In the genomic region with DNA sequence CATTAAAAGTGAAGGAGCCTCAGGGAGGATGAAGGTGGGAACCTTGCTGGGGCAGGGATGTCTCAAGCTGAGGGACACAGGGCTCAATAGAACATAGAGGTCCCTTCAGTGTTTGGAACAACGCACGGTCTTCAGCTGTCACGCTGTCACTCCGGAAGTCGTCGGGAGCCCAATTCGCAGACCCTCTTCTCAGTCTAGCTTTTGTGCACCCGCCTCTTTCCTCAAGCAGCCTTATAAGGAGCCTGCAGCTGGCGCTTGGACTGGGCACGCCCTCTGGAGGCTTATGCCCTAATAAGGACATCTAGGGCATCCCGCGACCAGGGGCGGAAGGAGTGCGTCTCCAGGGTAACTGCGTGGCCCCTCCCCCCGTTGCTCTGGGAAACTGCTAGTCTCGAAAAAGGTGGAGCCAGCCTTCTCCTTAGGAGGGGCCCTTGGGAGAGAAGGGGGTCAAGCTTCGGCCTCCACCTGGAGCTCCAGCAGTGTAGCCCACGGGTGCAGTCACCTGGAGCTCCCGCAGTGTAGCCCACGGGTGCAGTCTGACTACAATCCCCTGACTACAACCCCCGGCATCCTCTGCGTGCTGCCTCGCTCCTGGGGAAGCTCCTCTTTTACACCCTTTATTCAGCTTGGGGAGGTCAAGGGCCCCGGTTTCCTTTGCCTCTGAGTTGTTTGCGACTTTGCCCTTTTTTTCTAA, we compare ENCODE assay signal across 8 mouse cellular contexts. TPM values are rescaled to one million over a fixed set of nuclear protein-coding genes. Genes with fewer than 3 reads are reported as not detected.
DNase-seq lines count a peak whose midpoint lies in the region; ATAC-seq lines count a peak whose summit lies in the region.

No protein-coding gene starts in this region.

- no peaks in the 10 kb centered on the region for H3K9me3 ChIP-seq in heart, embryonic 14.5 days (ENCODE audit: control insufficient read depth, low read length)
- H3K9me3 ChIP-seq in liver, embryonic 13.5 days (replicated peaks): no peaks in the 10 kb centered on the region
- H3K9me3 ChIP-seq in stomach, embryonic 16.5 days (replicated peaks; ENCODE audit: control insufficient read depth, low read length): no peaks in the 10 kb centered on the region

- H3K4me2 ChIP-seq in heart, embryonic 14.5 days (ENCODE audit: low read length): peak overlapping the region; percentile 92
- peak overlapping the region; percentile 86 for H3K4me2 ChIP-seq in liver, embryonic 13.5 days
- H3K4me2 ChIP-seq in stomach, embryonic 16.5 days (ENCODE audit: low read depth, low read length): peak overlapping the region; percentile 93

- H3K9ac ChIP-seq in heart, embryonic 14.5 days (ENCODE audit: low read length): peak overlapping the region; percentile 74
- H3K9ac ChIP-seq in liver, embryonic 13.5 days: peak overlapping the region; percentile 76
- peak overlapping the region; percentile 75 for H3K9ac ChIP-seq in stomach, embryonic 16.5 days (ENCODE audit: low read length)

- no peaks in the 10 kb centered on the region for H3K27me3 ChIP-seq in heart, embryonic 14.5 days (ENCODE audit: control insufficient read depth, insufficient read depth, low read length)
- H3K27me3 ChIP-seq in liver, embryonic 13.5 days: no peaks in the 10 kb centered on the region
- H3K27me3 ChIP-seq in stomach, embryonic 16.5 days (ENCODE audit: control insufficient read depth, insufficient read depth, low read length): no peaks in the 10 kb centered on the region

- under 1% methylated on average over 26 of the region's 26 CpGs for WGBS in heart, embryonic 14.5 days
- under 1% methylated on average over 26 of the region's 26 CpGs for WGBS in liver, embryonic 13.5 days (ENCODE audit: insufficient replicate concordance)
- under 1% methylated on average over 26 of the region's 26 CpGs for WGBS in stomach, embryonic 16.5 days

- DNase-seq in CD4-positive, CD25-positive, alpha-beta regulatory T cell, adult 2 months (ENCODE audit: low read depth, low spot score): peak; percentile 97
- DNase-seq in brain, embryonic 18.5 days (ENCODE audit: low read depth, low spot score): peak; percentile 91
- peak; percentile 81 for DNase-seq in fibroblast of lung, adult 2 months (ENCODE audit: low read depth)
- DNase-seq in kidney, postnatal 14 days: peak; percentile 99
- peak; percentile 97 for DNase-seq in liver, embryonic 13.5 days
- DNase-seq in neural tube, embryonic 10.5 days (ENCODE audit: extremely low spot score, low spot score): peak; percentile 96

- H3K27ac ChIP-seq in heart, embryonic 14.5 days (replicated peaks in 1 of 2; ENCODE audit: control insufficient read depth in 1 of 2, insufficient read depth in 1 of 2, low read depth in 2 of 2, low read length in 2 of 2): peak overlapping the region; percentile 99 to 100
- peak overlapping the region; percentile 100 for H3K27ac ChIP-seq in liver, embryonic 13.5 days
- H3K27ac ChIP-seq in stomach, embryonic 16.5 days (ENCODE audit: low read length): peak overlapping the region; percentile 100

- peak; percentile 79 for ATAC-seq in heart, embryonic 14.5 days (ENCODE audit: insufficient number of reproducible peaks, insufficient read depth, low FRiP score, low read depth)
- peak; percentile 80 for ATAC-seq in liver, embryonic 13.5 days (ENCODE audit: low read depth)
- ATAC-seq in stomach, embryonic 16.5 days (ENCODE audit: insufficient read depth, low FRiP score): peak; percentile 84

- peaks cover 51% of the 10 kb centered on the region for H3K36me3 ChIP-seq in heart, embryonic 14.5 days (ENCODE audit: control insufficient read depth, insufficient read depth, low read length)
- H3K36me3 ChIP-seq in liver, embryonic 13.5 days: peaks cover 48% of the 10 kb centered on the region
- peaks cover 15% of the 10 kb centered on the region; the same call in 1 of the 2 replicates for H3K36me3 ChIP-seq in stomach, embryonic 16.5 days (ENCODE audit: control insufficient read depth, insufficient read depth, low read length)

- peak overlapping the region; percentile 51 to 58 for H3K4me3 ChIP-seq in heart, embryonic 14.5 days (ENCODE audit: control insufficient read depth in 1 of 2, insufficient read depth in 1 of 2, low read depth in 1 of 2, low read length in 2 of 2)
- peak overlapping the region; percentile 99 for H3K4me3 ChIP-seq in liver, embryonic 13.5 days (replicated peaks)
- H3K4me3 ChIP-seq in stomach, embryonic 16.5 days (replicated peaks; ENCODE audit: low read length): peak overlapping the region; percentile 63

- peaks cover 11 to 27% of the 10 kb centered on the region in 2 experiments for H3K4me1 ChIP-seq in heart, embryonic 14.5 days (ENCODE audit: control insufficient read depth in 2 of 2, insufficient read depth in 2 of 2, low read length in 2 of 2)
- H3K4me1 ChIP-seq in liver, embryonic 13.5 days (replicated peaks): peaks cover 58% of the 10 kb centered on the region
- H3K4me1 ChIP-seq in stomach, embryonic 16.5 days (ENCODE audit: control insufficient read depth, insufficient read depth, low read length): peaks cover 28% of the 10 kb centered on the region

RNA-seq across cellular contexts. Expression of a gene that starts 0.8 kb away (rescaled TPM):
- polyA plus RNA-seq in heart, embryonic 14.5 days (2014; fragmentation: Nextera tagmentation; extraction: Ambion mirVana): 36.6 and 37.5 TPM in 2 replicates
- polyA plus RNA-seq in liver, embryonic 13.5 days (2015; fragmentation: Nextera tagmentation; extraction: Ambion mirVana): 16.3 and 16.8 TPM in 2 replicates
- 36.5 and 37.6 TPM in 2 replicates for polyA plus RNA-seq in stomach, embryonic 16.5 days (2015; fragmentation: Nextera tagmentation; extraction: Ambion mirVana)

RNA-seq across cellular contexts. Expression of a gene that starts 1.2 kb away (rescaled TPM):
- polyA plus RNA-seq in heart, embryonic 14.5 days (2014; fragmentation: Nextera tagmentation; extraction: Ambion mirVana): 1,876 and 1,886 TPM in 2 replicates
- 1,341 and 1,482 TPM in 2 replicates for polyA plus RNA-seq in liver, embryonic 13.5 days (2015; fragmentation: Nextera tagmentation; extraction: Ambion mirVana)
- 2,233 and 2,288 TPM in 2 replicates for polyA plus RNA-seq in stomach, embryonic 16.5 days (2015; fragmentation: Nextera tagmentation; extraction: Ambion mirVana)

RNA-seq across cellular contexts. Expression of a gene that starts 14.6 kb away (rescaled TPM):
- 0.20 TPM in 2 replicates for polyA plus RNA-seq in heart, embryonic 14.5 days (2014; fragmentation: Nextera tagmentation; extraction: Ambion mirVana)
- polyA plus RNA-seq in liver, embryonic 13.5 days (2015; fragmentation: Nextera tagmentation; extraction: Ambion mirVana): 0.09 TPM in 1 of 2 replicates, not detected in the other
- 0.13 TPM in 1 of 2 replicates, not detected in the other for polyA plus RNA-seq in stomach, embryonic 16.5 days (2015; fragmentation: Nextera tagmentation; extraction: Ambion mirVana)

RNA-seq across cellular contexts. Expression of a gene that starts 15.3 kb away (rescaled TPM):
- 60.8 and 68.9 TPM in 2 replicates for polyA plus RNA-seq in heart, embryonic 14.5 days (2014; fragmentation: Nextera tagmentation; extraction: Ambion mirVana)
- polyA plus RNA-seq in liver, embryonic 13.5 days (2015; fragmentation: Nextera tagmentation; extraction: Ambion mirVana): 20.4 and 21.4 TPM in 2 replicates
- 156 and 167 TPM in 2 replicates for polyA plus RNA-seq in stomach, embryonic 16.5 days (2015; fragmentation: Nextera tagmentation; extraction: Ambion mirVana)

RNA-seq across cellular contexts. Expression of a gene that starts 20.7 kb away (rescaled TPM):
- polyA plus RNA-seq in heart, embryonic 14.5 days (2014; fragmentation: Nextera tagmentation; extraction: Ambion mirVana): 0.84 and 1.4 TPM in 2 replicates
- 0.35 and 0.53 TPM in 2 replicates for polyA plus RNA-seq in liver, embryonic 13.5 days (2015; fragmentation: Nextera tagmentation; extraction: Ambion mirVana)
- 1.6 and 2.2 TPM in 2 replicates for polyA plus RNA-seq in stomach, embryonic 16.5 days (2015; fragmentation: Nextera tagmentation; extraction: Ambion mirVana)

Comparison
In these comparisons a context has a peak if more than half of its experiments do, and no peak if none do; other contexts are left out.
1. Peak in every context shown above with its lines: DNase-seq, ATAC-seq, H3K4me3 ChIP-seq and H3K27ac ChIP-seq.